Mouse (Mus musculus) spleen, postnatal 4 days (tissue): ENCODE results near the gene Htatip2.

Experiments
- DNase-seq, 2 experiments: peaks; one replicate each; pipeline ENCODE4 v3.0.0; 2022; ENCODE audit warnings: low spot score in 2 of 2

Htatip2 gene

DNA sequence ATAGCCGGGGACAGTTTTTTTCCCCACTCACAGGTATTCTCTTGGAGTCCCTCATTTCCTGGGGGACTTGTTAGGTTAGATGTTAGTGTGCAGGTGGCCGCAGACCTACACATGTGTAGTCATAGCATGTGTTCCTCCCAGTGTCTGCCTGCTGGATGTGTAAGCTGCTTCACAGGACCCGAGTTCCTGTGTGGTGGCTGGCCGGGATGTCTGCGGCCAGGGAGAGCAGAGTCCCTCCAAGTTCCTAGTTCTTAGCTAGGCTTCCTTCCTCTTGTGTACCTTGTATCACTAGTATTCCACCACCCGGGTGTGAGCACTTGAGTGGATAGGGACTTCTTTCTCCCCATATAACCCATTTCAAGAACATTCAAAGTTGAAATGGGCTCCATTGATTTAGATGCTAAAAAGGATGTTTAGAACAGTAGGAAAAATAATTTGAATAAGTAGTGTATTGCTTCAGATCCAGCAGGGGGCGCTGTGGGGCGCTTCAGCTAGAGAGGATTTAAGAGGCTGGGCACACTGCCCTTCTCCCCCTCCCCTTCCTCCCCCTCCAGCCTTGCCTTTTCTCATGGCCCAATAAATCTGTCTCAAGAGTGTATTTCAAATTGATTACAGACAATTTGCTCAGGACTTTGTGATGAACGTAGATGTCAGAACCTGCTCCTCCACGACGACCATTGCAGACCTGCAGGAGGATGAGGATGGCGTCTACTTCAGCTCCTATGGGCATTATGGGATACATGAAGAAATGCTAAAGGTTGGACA lies 27.9 kb downstream of the Htatip2 start:
- DNase-seq: peak; percentile 28 to 79

DNA sequence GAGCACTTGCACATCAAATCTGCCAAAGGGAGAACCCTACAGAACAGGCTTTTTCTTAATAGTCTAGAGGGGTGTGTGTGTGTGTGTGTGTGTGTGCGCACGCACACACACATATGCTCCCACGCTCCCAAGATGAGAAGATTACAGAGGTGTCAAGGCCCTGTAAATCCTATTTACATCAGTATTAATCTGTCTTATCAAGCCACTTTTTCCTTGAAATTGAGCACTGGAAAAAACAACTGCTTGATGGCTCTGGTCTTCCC lies 28.4 kb downstream of the Htatip2 start:
- no peak for DNase-seq

GRCm38 (mm10) chr7:49794304-49794703 lies 35.4 kb downstream of the Htatip2 start:
- DNase-seq: no peak

- DNase-seq: no peak
Measured at GRCm38 (mm10) chr7:49797171-49797570, 38.3 kb downstream of the Htatip2 start.

DNA sequence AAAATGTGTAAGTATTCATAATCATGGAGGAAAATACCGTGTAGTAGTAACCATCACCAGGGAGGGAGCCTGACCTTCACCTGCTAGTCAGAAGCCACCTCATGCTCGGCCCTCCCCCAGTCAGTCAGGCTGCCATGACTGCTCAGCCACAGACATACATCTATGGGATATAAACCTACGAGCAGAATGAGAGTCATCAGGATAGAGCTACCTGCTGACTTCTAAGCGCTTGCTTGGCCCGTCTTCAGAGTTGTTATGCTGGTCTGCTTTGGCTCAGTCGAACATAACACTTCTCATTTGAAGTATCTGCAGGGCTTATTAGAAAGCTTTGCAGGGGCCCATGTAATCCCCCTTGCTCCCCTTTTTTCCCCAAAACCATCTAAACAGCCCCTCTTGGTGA lies 44.6 kb downstream of the Htatip2 start:
- DNase-seq: no peak

- DNase-seq: no peak
Measured at GRCm38 (mm10) chr7:49804638-49805165, 45.8 kb downstream of the Htatip2 start.

DNA sequence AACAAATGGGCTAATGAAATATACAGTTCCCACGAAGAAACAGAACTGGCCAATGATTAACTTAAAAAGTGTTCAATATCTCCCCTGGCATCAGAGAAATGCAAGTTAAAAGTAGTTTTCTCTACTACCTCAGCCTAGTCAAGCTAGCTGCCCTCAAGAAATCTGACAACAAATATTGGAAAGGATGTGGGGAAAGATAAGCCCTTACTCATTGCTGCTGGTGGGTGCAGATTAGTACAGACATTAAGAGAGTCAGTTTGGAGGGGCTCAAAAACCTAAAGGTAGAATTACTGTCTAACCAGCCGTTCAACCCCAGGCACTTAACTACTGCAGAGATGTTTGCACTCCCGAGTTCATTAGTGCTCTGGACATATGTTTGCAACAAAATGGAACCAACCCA lies 46.7 kb downstream of the Htatip2 start:
- DNase-seq: no peak

GRCm38 (mm10) chr7:49807093-49807682 lies 48.3 kb downstream of the Htatip2 start:
- no peak for DNase-seq

DNA sequence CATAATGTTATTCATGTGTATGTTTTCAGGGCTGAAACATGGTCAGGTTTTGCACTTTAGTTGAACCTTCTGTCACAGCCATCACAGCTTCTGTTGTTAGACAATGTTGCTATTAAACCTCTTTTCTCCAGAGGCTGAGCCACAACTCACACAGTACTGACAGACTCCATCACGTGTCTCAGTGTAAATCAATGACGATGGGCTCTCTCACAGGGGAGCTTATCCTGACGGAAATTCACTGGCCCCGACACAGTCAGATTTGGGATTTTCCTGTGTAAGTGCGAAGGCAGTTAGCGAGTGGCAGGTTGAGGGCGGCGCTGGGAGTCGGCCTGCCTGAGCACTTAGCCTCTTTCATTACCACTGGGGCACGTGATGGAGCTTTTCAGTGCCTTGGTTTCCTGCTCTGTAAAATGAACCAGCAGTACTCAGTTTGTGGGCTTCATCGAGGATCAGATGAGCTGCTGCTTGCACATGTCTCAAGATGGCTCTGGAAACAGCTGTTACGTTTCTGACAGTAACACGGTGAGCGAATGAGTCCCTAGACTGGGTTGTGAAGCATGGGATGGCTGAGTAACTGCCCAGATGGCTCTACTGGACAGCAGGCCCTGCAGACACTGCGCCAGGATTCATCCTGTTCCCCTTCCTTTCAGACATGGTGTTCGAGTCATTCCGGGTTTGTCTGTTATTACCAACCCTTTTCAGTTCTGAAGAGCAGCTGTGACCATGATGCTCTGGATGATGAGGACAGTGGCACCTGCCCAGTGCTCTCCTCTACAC lies 49.1 kb downstream of the Htatip2 start:
- no peak for DNase-seq

DNA sequence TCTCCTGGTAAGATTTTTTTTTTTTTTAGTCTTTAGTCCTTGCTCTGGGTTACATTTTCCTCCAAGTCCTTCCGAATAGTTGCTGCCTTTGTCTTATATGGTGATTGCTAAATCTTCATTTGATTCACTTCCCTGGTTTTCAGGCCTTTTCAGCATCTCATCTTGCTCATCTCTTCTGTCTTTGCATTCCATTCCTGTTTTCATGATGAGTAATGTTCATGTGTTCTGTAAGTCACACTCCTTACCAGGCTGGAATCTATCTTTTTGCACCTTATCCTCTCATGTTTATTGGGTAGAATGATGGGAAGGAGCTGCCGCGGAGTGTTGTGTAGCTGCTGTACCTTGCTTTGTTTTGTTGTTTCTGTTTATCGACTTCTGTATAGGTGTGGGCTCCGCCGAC lies 50.2 kb downstream of the Htatip2 start:
- no peak for DNase-seq

DNA sequence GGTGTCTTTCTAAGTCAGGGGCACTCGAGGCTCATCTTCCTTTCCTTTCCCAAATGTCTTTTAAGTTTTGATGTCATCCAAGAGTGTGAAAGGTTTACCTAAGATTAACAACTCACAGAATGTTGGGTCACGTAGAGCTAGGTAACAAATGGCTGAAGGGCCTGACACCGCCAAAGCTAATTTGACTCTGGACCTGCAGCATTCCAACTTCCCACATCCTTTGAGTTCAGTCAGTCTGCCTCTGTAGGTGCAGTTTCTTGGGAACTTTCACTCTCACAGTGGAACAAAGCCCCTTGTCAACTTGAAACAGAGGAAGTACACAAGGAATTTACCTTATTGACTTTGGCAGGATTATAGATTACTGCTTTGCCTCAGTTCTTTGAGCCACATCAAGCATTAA lies 50.6 kb downstream of the Htatip2 start:
- no peak for DNase-seq

GRCm38 (mm10) chr7:49811346-49811745 lies 52.4 kb downstream of the Htatip2 start:
- DNase-seq: no peak

GRCm38 (mm10) chr7:49819393-49819792 lies 60.5 kb downstream of the Htatip2 start:
- no peak for DNase-seq

DNA sequence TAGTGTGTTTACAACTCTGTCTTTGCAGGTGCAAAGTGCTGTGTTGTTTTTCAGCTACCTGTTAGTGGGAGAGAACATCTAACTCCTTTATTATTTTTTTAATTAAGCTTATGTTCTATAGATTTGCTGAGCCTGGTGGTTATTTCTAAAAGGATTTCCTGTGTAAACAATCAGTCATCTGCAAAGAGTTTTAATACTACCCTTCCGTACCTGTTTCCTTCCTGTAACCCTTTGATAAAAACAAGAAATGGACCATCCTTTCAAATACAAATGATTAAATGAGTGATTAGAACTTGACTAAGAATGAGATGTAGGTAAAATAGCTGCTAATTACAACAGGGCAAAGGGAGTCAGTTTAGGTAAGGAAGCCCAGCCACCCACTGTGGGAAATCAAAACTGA lies 62.5 kb downstream of the Htatip2 start:
- no peak for DNase-seq

GRCm38 (mm10) chr7:49822028-49822427 lies 63.1 kb downstream of the Htatip2 start:
- no peak for DNase-seq
